Mouse (Mus musculus): ENCODE data around the gene Hsd11b1. TPM values are rescaled to one million over a fixed set of nuclear protein-coding genes. Genes with fewer than 3 reads are reported as not detected.

Gene Hsd11b1
- polyA plus RNA-seq, 1 experiment from 2014 or later: 1.5 TPM

- no peak overlapping the region for H3K27ac ChIP-seq
- H3K4me3 ChIP-seq (replicated peaks): no peak overlapping the region
- no peaks in the 10 kb centered on the region for H3K9me3 ChIP-seq (replicated peaks)
- ATAC-seq (replicated peaks; ENCODE audit: low FRiP score): no peak
- H3K4me2 ChIP-seq: no peak overlapping the region
- H3K9ac ChIP-seq: no peak overlapping the region
- WGBS: 87% methylated on average over 7 of the region's 7 CpGs
- H3K4me1 ChIP-seq: peaks cover 30% of the 10 kb centered on the region
- H3K27me3 ChIP-seq: no peaks in the 10 kb centered on the region
- H3K36me3 ChIP-seq: no peaks in the 10 kb centered on the region
Observed at GRCm38 (mm10) chr1:193191675-193192283, 72.1 kb downstream of the Hsd11b1 start.

DNA sequence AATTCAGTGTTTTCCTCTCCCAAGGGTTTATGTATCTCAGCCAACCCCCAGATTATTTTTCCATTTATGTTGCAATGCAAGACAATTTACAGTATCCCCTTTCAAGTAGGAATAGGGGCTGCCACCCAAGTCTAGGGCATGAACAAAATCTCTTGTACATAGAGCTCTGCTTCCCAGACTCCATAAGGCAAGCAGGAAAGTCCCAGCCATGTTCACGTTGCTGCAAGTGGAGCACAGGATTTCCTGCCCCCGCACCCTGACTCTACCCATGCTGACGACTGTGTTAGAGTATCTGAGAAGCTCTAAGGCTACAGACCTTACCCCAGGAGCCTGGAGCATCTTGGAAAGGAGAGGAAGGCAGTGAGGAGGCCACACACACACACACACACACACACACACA is 74.1 kb downstream of the Hsd11b1 start:
- H3K36me3 ChIP-seq: no peaks in the 10 kb centered on the region
- no peak overlapping the region for H3K9ac ChIP-seq
- H3K4me3 ChIP-seq (replicated peaks): no peak overlapping the region
- H3K9me3 ChIP-seq (replicated peaks): no peaks in the 10 kb centered on the region
- WGBS: 42% methylated on average over 3 of the region's 3 CpGs
- H3K4me1 ChIP-seq: peaks cover 30% of the 10 kb centered on the region
- ATAC-seq (replicated peaks; ENCODE audit: low FRiP score): no peak
- H3K27ac ChIP-seq: peak overlapping the region; percentile 82
- H3K27me3 ChIP-seq: no peaks in the 10 kb centered on the region
- no peak overlapping the region for H3K4me2 ChIP-seq

DNA sequence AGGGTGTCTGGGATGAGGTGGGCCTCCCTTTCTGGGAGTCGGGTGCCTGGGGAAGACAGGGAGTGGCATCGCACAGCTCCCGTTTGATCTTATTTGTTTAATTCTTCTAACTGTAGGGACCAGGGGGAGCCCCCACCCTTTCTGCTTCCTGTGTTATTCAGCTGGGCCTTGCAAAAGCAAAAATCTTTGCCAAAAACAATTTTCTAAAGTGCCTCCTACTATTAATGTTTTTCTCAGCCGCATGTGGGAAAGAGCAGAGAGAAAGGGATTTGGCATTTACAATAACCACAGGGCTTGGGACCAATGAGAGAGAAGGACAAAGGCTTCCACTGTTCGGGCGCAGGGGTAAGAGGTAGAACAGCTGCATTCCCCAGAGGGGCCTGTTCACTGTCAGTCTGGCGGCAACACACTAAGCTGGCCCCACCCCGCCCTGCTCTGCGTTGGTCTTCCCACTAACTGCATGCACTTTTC is 74.7 kb downstream of the Hsd11b1 start:
- Histone ChIP-seq H3K4me2 (no peak overlapping the region), H3K9ac (no peak overlapping the region)
- peak; percentile 90 for ATAC-seq (replicated peaks; ENCODE audit: low FRiP score)

GRCm38 (mm10) chr1:193188257-193188656 is 75.6 kb downstream of the Hsd11b1 start:
- no peak for ATAC-seq (replicated peaks; ENCODE audit: low FRiP score)
- 67% methylated on average over 6 of the region's 6 CpGs for WGBS
- H3K4me2 ChIP-seq: no peak overlapping the region
- H3K27me3 ChIP-seq: no peaks in the 10 kb centered on the region
- H3K36me3 ChIP-seq: no peaks in the 10 kb centered on the region
- peak overlapping the region; percentile 82; the same call in 1 of the 2 replicates for H3K27ac ChIP-seq
- H3K9ac ChIP-seq: no peak overlapping the region
- no peaks in the 10 kb centered on the region for H3K9me3 ChIP-seq (replicated peaks)
- H3K4me3 ChIP-seq (replicated peaks): no peak overlapping the region
- H3K4me1 ChIP-seq: peaks cover 30% of the 10 kb centered on the region

More for the DNA sequence above, 74.7 kb downstream of the Hsd11b1 start:
- WGBS: 33% methylated on average over 9 of the region's 9 CpGs
- Histone ChIP-seq H3K4me3 (replicated peaks) (no peak overlapping the region), H3K27me3 (no peaks in the 10 kb centered on the region), H3K36me3 (no peaks in the 10 kb centered on the region), H3K9me3 (replicated peaks) (no peaks in the 10 kb centered on the region), H3K4me1 (peaks cover 30% of the 10 kb centered on the region), H3K27ac (peak overlapping the region; percentile 82)

GRCm38 (mm10) chr1:193181104-193181503 is 82.8 kb downstream of the Hsd11b1 start:
- Histone ChIP-seq H3K4me2 (no peak overlapping the region), H3K36me3 (no peaks in the 10 kb centered on the region), H3K4me3 (replicated peaks) (no peak overlapping the region), H3K9me3 (replicated peaks) (no peaks in the 10 kb centered on the region), H3K27ac (no peak overlapping the region), H3K9ac (no peak overlapping the region), H3K4me1 (no peaks in the 10 kb centered on the region), H3K27me3 (no peaks in the 10 kb centered on the region)
- ATAC-seq (replicated peaks; ENCODE audit: low FRiP score): no peak
- 75% methylated on average over 3 of the region's 3 CpGs for WGBS

DNA sequence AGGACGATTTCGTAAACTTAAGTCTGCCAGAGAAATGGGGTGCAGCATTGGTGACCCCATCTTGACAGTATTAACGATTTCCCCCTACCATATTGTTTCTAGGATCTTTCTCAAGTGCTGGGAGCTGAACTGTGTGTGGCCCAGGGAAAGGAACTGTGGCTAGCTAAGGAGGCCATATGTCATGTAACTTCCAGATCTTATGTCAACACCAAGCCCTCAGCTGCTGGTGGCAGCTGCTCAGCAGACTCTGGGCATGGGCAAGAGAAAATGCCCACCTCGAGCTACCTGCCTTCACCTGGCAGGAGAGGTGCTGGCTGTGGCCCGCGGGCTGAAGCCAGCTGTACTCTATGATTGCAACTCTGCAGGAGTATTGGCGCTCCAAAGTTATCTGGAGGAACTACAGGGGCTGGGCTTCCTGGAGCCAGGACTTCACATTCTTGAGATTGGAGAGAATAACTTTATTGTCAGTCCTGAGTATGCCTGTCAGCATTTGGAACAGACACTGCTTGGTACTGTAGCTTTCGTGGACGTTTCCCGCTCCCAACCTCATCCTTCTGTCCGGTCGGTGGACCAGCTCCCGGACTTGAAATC is 89.6 kb downstream of the Hsd11b1 start:
- Histone ChIP-seq H3K36me3 (no peaks in the 10 kb centered on the region), H3K27me3 (no peaks in the 10 kb centered on the region), H3K4me2 (peak overlapping the region; percentile 71), H3K4me3 (replicated peaks) (peak overlapping the region; percentile 62), H3K27ac (peak overlapping the region; percentile 82), H3K9ac (peak overlapping the region; percentile 64; the same call in 1 of the 2 replicates), H3K4me1 (peaks cover 26% of the 10 kb centered on the region), H3K9me3 (replicated peaks) (no peaks in the 10 kb centered on the region)
- ATAC-seq (replicated peaks; ENCODE audit: low FRiP score): no peak
- WGBS: 79% methylated on average over 13 of the region's 13 CpGs

GRCm38 (mm10) chr1:193173810-193174129 is 90.1 kb downstream of the Hsd11b1 start:
- no peak; the same call in 1 of the 2 replicates for ATAC-seq (replicated peaks; ENCODE audit: low FRiP score)
- H3K27ac ChIP-seq: peak overlapping the region; percentile 82
- H3K4me1 ChIP-seq: peaks cover 28% of the 10 kb centered on the region
- WGBS: 16% methylated on average over 9 of the region's 9 CpGs
- H3K36me3 ChIP-seq: 0 out of 2 replicates have a peak, but pooled peaks cover 4% of the 10 kb centered on the region
- peak overlapping the region; percentile 62 for H3K4me3 ChIP-seq (replicated peaks)
- H3K4me2 ChIP-seq: peak overlapping the region; percentile 71
- no peaks in the 10 kb centered on the region for H3K9me3 ChIP-seq (replicated peaks)
- peak overlapping the region; percentile 64 for H3K9ac ChIP-seq
- no peaks in the 10 kb centered on the region for H3K27me3 ChIP-seq

- H3K9ac ChIP-seq: peak overlapping the region; percentile 65
- no peaks in the 10 kb centered on the region for H3K9me3 ChIP-seq (replicated peaks)
- no peaks in the 10 kb centered on the region for H3K27me3 ChIP-seq
- under 1% methylated on average over 48 of the region's 48 CpGs for WGBS
- H3K4me2 ChIP-seq: peak overlapping the region; percentile 71
- ATAC-seq (replicated peaks; ENCODE audit: low FRiP score): peak; percentile 100
- peaks cover 28% of the 10 kb centered on the region for H3K4me1 ChIP-seq
- peak overlapping the region; percentile 82 for H3K27ac ChIP-seq
- H3K4me3 ChIP-seq (replicated peaks): peak overlapping the region; percentile 62
- 0 out of 2 replicates have a peak, but pooled peaks cover 7% of the 10 kb centered on the region for H3K36me3 ChIP-seq
Observed at GRCm38 (mm10) chr1:193172991-193173809, 90.7 kb downstream of the Hsd11b1 start.

Other genes starting within 250 kb of the Hsd11b1 start
- 1.5 and 1.6 TPM in 2 replicates for gene Syt14, start 228.3 kb downstream of the Hsd11b1 start, polyA plus RNA-seq (2015; fragmentation: Nextera tagmentation; extraction: Ambion mirVana)
- 9.2 and 9.9 TPM in 2 replicates for gene Diexf, start 133.8 kb downstream of the Hsd11b1 start, polyA plus RNA-seq (2015; fragmentation: Nextera tagmentation; extraction: Ambion mirVana)
- 13.3 and 14.0 TPM in 2 replicates for gene Irf6, start 111.0 kb downstream of the Hsd11b1 start, polyA plus RNA-seq (2015; fragmentation: Nextera tagmentation; extraction: Ambion mirVana)
- 14.2 and 16.3 TPM in 2 replicates for gene A130010J15Rik, start 96.0 kb downstream of the Hsd11b1 start, polyA plus RNA-seq (2015; fragmentation: Nextera tagmentation; extraction: Ambion mirVana)
- 3.5 and 4.3 TPM in 2 replicates for gene Traf3ip3, start 62.4 kb downstream of the Hsd11b1 start, polyA plus RNA-seq (2015; fragmentation: Nextera tagmentation; extraction: Ambion mirVana)
- 1.2 and 1.6 TPM in 2 replicates for gene Lamb3, start 56.4 kb downstream of the Hsd11b1 start, polyA plus RNA-seq (2015; fragmentation: Nextera tagmentation; extraction: Ambion mirVana)
- gene G0s2, start 9.1 kb upstream of the Hsd11b1 start, polyA plus RNA-seq (2015; fragmentation: Nextera tagmentation; extraction: Ambion mirVana): 28.6 and 37.1 TPM in 2 replicates
- gene Camk1g, start 106.2 kb upstream of the Hsd11b1 start, polyA plus RNA-seq (2015; fragmentation: Nextera tagmentation; extraction: Ambion mirVana): 11.0 and 14.0 TPM in 2 replicates

Measured in kidney, embryonic 15.5 days (tissue).